Mouse (Mus musculus): ENCODE measurements around the gene Abi1. TPM values are rescaled to one million over a fixed set of nuclear protein-coding genes. Genes with fewer than 3 reads are reported as not detected.

The Abi1 gene
- total and polyA plus RNA-seq, 3 experiments: 31.9 to 69.8 TPM; not detected in 1

DNA sequence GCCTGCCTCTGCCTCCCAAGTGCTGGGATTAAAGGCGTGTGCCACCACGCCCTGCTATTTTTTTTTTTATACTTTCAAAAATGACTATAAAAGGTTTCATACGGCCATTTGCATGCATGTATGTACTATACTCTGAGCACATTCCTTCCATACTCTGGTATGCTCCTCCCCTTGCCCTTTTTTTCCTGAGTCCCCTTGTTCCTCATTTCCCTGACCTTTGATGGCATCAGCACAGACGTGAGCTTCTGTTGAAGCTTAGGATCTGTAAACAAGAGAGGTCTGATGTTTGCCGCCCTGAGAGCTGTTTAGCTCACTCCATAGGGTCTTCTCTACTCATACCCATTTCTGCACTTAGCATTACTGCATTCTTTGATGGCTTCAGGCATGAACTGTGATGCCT is 37.7 kb upstream of the Abi1 start:
- Histone ChIP-seq H3K27ac (ENCODE audit: control insufficient read depth, low read depth, low read length) (no peak overlapping the region), H3K9me3 (replicated peaks; ENCODE audit: insufficient read depth, low read length) (no peaks in the 10 kb centered on the region), H3K36me3 (ENCODE audit: control insufficient read depth in 1 of 2, insufficient read depth in 2 of 2, low read length in 2 of 2) (peaks cover 0 to 2% of the 10 kb centered on the region in 2 experiments; a peak in 3 of 4 replicates), H3K4me1 (ENCODE audit: control insufficient read depth in 1 of 2, insufficient read depth in 2 of 2, low read length in 2 of 2) (0 out of 4 replicates have a peak, but pooled peaks cover 0 to 4% of the 10 kb centered on the region in 2 experiments), H3K4me3 (ENCODE audit: control insufficient read depth in 1 of 2, insufficient read depth in 1 of 2, low read depth in 2 of 2, low read length in 2 of 2) (no peak overlapping the region), H3K9ac (ENCODE audit: control insufficient read depth, low read depth, low read length, poor library complexity, severe bottlenecking) (no peak overlapping the region), H3K27me3 (ENCODE audit: control insufficient read depth in 1 of 2, insufficient read depth in 2 of 2, low read length in 2 of 2) (no peaks in the 10 kb centered on the region), H3K79me2 (ENCODE audit: control insufficient read depth, insufficient read depth, low read length, poor library complexity) (no peaks in the 10 kb centered on the region; the same call in 1 of the 2 replicates)
- DNase-seq (ENCODE audit: low read depth, low spot score): no peak
- no peak for TF ChIP-seq KAT2A (conservative IDR thresholded peaks at IDR 0.05; ENCODE audit: low read depth, low read length)
- no peak for TF ChIP-seq BHLHE40 (IDR thresholded peaks at IDR 0.05; ENCODE audit: borderline replicate concordance, low read depth, low read length)
- no peak for TF ChIP-seq RCOR1 (IDR thresholded peaks at IDR 0.05; ENCODE audit: low read depth, low read length)
- TF ChIP-seq MAX (IDR thresholded peaks at IDR 0.05; ENCODE audit: low read length): no peak
- no peak for TF ChIP-seq SIN3A (IDR thresholded peaks at IDR 0.05; ENCODE audit: low read length)
- TF ChIP-seq CTCF (IDR thresholded peaks at IDR 0.05 in 2 of 3, conservative IDR thresholded peaks at IDR 0.05 in 1 of 3; ENCODE audit: control insufficient read depth in 1 of 3, insufficient read depth in 1 of 3, low read depth in 2 of 3, low read length in 3 of 3, poor library complexity in 1 of 3, severe bottlenecking in 1 of 3): no peak
- TF ChIP-seq MAFK (IDR thresholded peaks at IDR 0.05; ENCODE audit: borderline replicate concordance, low read depth, low read length): no peak
- TF ChIP-seq MYC (IDR thresholded peaks at IDR 0.05; ENCODE audit: low read depth, low read length): no peak
- no peak for TF ChIP-seq USF1 (IDR thresholded peaks at IDR 0.05; ENCODE audit: low read depth, low read length)
- no peak for TF ChIP-seq ZC3H11A (IDR thresholded peaks at IDR 0.05; ENCODE audit: low read depth, low read length)
- no peak for TF ChIP-seq TBP (IDR thresholded peaks at IDR 0.05; ENCODE audit: low read depth, low read length)

DNA sequence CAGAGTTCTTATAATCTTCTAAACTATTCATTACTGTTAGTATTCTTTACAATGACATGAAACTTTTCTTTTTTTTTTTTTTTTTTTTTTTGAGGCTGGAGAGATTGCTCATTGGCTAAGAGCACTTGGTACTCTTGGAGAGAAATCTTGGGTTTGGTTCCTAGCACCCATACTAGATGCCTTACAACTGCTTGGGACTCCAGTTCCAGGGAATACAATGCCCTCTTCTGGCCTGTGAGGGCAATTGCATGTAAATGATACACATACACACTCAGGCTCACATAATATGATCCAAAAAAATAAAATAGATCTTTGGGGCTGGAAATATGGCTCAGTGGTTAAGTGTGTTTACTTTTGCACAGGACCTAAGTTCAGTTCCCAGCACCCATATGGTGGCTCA is 36.7 kb upstream of the Abi1 start:
- TF ChIP-seq EP300 (IDR thresholded peaks at IDR 0.05; ENCODE audit: low read depth in 1 of 2, low read length in 2 of 2): no peak
- no peak for TF ChIP-seq RCOR1 (IDR thresholded peaks at IDR 0.05; ENCODE audit: low read depth, low read length)
- TF ChIP-seq CTCF (IDR thresholded peaks at IDR 0.05 in 2 of 3, conservative IDR thresholded peaks at IDR 0.05 in 1 of 3; ENCODE audit: control insufficient read depth in 1 of 3, insufficient read depth in 1 of 3, low read depth in 2 of 3, low read length in 3 of 3, poor library complexity in 1 of 3, severe bottlenecking in 1 of 3): peak; percentile 25 to 45 (median 37); a peak in 5 of 6 replicates
- TF ChIP-seq POLR2AphosphoS2 (IDR thresholded peaks at IDR 0.05; ENCODE audit: low read length): no peak
- peak; percentile 31 for TF ChIP-seq SMC3 (IDR thresholded peaks at IDR 0.05; ENCODE audit: low read depth, low read length)
- TF ChIP-seq RAD21 (IDR thresholded peaks at IDR 0.05; ENCODE audit: low read depth, low read length): peak; percentile 31

More for the DNA sequence above, 36.7 kb upstream of the Abi1 start:
- Histone ChIP-seq H3K36me3 (ENCODE audit: control insufficient read depth in 1 of 2, insufficient read depth in 2 of 2, low read length in 2 of 2) (no peaks in the 10 kb centered on the region; a peak in 3 of 4 replicates), H3K4me3 (ENCODE audit: control insufficient read depth in 1 of 2, insufficient read depth in 1 of 2, low read depth in 2 of 2, low read length in 2 of 2) (no peak overlapping the region), H3K79me2 (ENCODE audit: control insufficient read depth, insufficient read depth, low read length, poor library complexity) (no peaks in the 10 kb centered on the region; the same call in 1 of the 2 replicates), H3K27me3 (ENCODE audit: control insufficient read depth in 1 of 2, insufficient read depth in 2 of 2, low read length in 2 of 2) (no peaks in the 10 kb centered on the region), H3K27ac (ENCODE audit: control insufficient read depth, low read depth, low read length) (no peak overlapping the region), H3K4me1 (ENCODE audit: control insufficient read depth in 1 of 2, insufficient read depth in 2 of 2, low read length in 2 of 2) (0 out of 4 replicates have a peak, but pooled peaks cover 0 to 4% of the 10 kb centered on the region in 2 experiments), H3K9me3 (replicated peaks; ENCODE audit: insufficient read depth, low read length) (no peaks in the 10 kb centered on the region), H3K9ac (ENCODE audit: control insufficient read depth, low read depth, low read length, poor library complexity, severe bottlenecking) (no peak overlapping the region)
- peak; percentile 32 for DNase-seq (ENCODE audit: low read depth, low spot score)
